Mouse (Mus musculus) lung, postnatal 0 days (tissue): Measurements from ENCODE around the gene Slc31a1.

Source experiments
- CTCF ChIP-seq: IDR thresholded peaks from 2 replicates; pipeline ENCODE4 v1.5.1; 2016; ENCODE audit warnings: antibody characterized with exemption, mild to moderate bottlenecking
- EP300 ChIP-seq: IDR thresholded peaks from 2 replicates; pipeline ENCODE4 v1.6.1; 2016; ENCODE audit warnings: antibody characterized with exemption, mild to moderate bottlenecking, control low read depth

DNA sequence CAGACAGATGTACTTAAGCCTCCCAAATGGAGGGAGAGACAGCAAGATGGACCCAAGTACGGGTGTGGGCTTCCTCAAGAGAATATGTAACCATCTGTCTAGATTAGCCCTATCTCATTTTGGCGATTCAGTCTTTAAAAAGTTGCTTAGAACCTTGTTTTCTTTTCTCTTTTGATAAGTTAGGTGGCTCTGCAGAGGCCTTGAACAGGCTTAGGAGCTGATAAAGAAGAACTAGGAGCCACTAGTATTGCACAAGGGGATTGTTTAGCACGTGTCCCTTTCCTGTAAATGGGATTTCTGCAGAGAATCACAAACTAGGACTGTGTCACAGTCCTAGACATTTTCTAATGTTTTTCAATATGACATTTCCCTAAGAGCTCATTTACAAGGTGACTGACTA, 8.6 kb downstream of the Slc31a1 start:
- TF ChIP-seq EP300, result no peak
- no peak for TF ChIP-seq CTCF
